Mouse (Mus musculus) CH12.LX (cell line): ENCODE results near the gene Stard10. TPM values are rescaled to one million over a fixed set of nuclear protein-coding genes. Genes with fewer than 3 reads are reported as not detected.

Experiments
- DNase-seq: peaks from one replicate; pipeline ENCODE4 v3.0.0-alpha.2; 2013; ENCODE audit errors: extremely low read depth
- H3K27ac ChIP-seq: 2 replicates; pipeline ENCODE4 v1.5.1; 2012; ENCODE audit warnings: low read depth, mild to moderate bottlenecking, control low read depth, moderate library complexity; ENCODE audit not compliant: insufficient read depth
- H3K27me3 ChIP-seq: replicated peaks from 2 replicates; pipeline ENCODE3; 2012; ENCODE audit warnings: inconsistent platforms
- H3K36me3 ChIP-seq, 2 experiments: replicated peaks in 1 of 2; 2 replicates each; pipeline versions ENCODE3 to v1.6.1; 2012; ENCODE audit warnings: inconsistent platforms in 1 of 2, low read length in 1 of 2, mild to moderate bottlenecking in 1 of 2, mixed read lengths in 1 of 2, moderate library complexity in 1 of 2; ENCODE audit not compliant: control insufficient read depth in 1 of 2, insufficient read depth in 1 of 2
- H3K4me1 ChIP-seq, 2 experiments: 2 replicates each; pipeline ENCODE4 v1.6.1; 2012; ENCODE audit warnings: inconsistent platforms in 1 of 2, moderate library complexity in 1 of 2; ENCODE audit not compliant: insufficient read depth in 2 of 2, control insufficient read depth in 1 of 2
- H3K4me2 ChIP-seq: 2 replicates; pipeline ENCODE4 v1.6.1; 2012; ENCODE audit warnings: low read depth, mild to moderate bottlenecking, control low read depth; ENCODE audit not compliant: poor library complexity, insufficient read depth, severe bottlenecking
- H3K4me3 ChIP-seq, 3 experiments: fragments of 150-350 bp in 1 of 3; sonication (generic) in 1 of 3; replicated peaks in 1 of 3; 2 replicates each; pipeline versions ENCODE3 to v1.5.1; 2011 to 2012; ENCODE audit warnings: low read depth in 2 of 3, low read length in 2 of 3, mild to moderate bottlenecking in 2 of 3, moderate library complexity in 2 of 3, control low read depth in 1 of 3, improper control_type of control experiment in 1 of 3, inconsistent platforms in 1 of 3, mixed read lengths in 1 of 3; ENCODE audit not compliant: poor library complexity in 1 of 3
- H3K79me2 ChIP-seq: replicated peaks from 2 replicates; pipeline ENCODE4 v1.6.1; 2012; ENCODE audit warnings: mild to moderate bottlenecking, moderate library complexity; ENCODE audit not compliant: control insufficient read depth, poor library complexity, insufficient read depth, severe bottlenecking; ENCODE audit errors: extremely low read depth
- H3K9ac ChIP-seq: 2 replicates; pipeline ENCODE4 v1.6.1; 2012; ENCODE audit warnings: low read depth, mild to moderate bottlenecking, control low read depth, moderate library complexity; ENCODE audit not compliant: insufficient read depth
- H3K9me3 ChIP-seq: replicated peaks from 2 replicates; pipeline ENCODE3; 2012; ENCODE audit warnings: low read length, inconsistent platforms, mixed read lengths
- BHLHE40 ChIP-seq: IDR thresholded peaks from 2 replicates; pipeline ENCODE4 v1.6.1; 2011; ENCODE audit warnings: mild to moderate bottlenecking, low read depth, low read length, improper control_type of control experiment
- CTCF ChIP-seq, 2 experiments: IDR thresholded peaks in 1 of 2; conservative IDR thresholded peaks in 1 of 2; 2 replicates each; pipeline ENCODE4 v1.5.1; 2011 to 2012; ENCODE audit warnings: low read depth in 2 of 2, low read length in 2 of 2, improper control_type of control experiment in 1 of 2, inconsistent platforms in 1 of 2, mild to moderate bottlenecking in 1 of 2, moderate library complexity in 1 of 2
- ETS1 ChIP-seq: conservative IDR thresholded peaks from 2 replicates; pipeline ENCODE4 v1.6.1; 2012; ENCODE audit warnings: low read depth, mild to moderate bottlenecking, inconsistent platforms, low read length, improper control_type of control experiment, moderate library complexity
- GABPA ChIP-seq: IDR thresholded peaks from 2 replicates; pipeline ENCODE4 v1.6.1; 2012; ENCODE audit warnings: low read depth, low read length, improper control_type of control experiment, inconsistent platforms; ENCODE audit not compliant: insufficient replicate concordance
- JUN ChIP-seq: IDR thresholded peaks from 2 replicates; pipeline ENCODE4 v1.6.1; 2011; ENCODE audit warnings: low read depth, mild to moderate bottlenecking, low read length, improper control_type of control experiment, moderate library complexity; ENCODE audit not compliant: insufficient read depth
- MAFK ChIP-seq: IDR thresholded peaks from 2 replicates; pipeline ENCODE4 v1.6.1; 2011; ENCODE audit warnings: low read length, improper control_type of control experiment; ENCODE audit not compliant: insufficient replicate concordance
- MAZ ChIP-seq: IDR thresholded peaks from 2 replicates; pipeline ENCODE4 v1.6.1; 2012; ENCODE audit warnings: low read depth, mild to moderate bottlenecking, inconsistent platforms, low read length, improper control_type of control experiment, moderate library complexity
- NELFE ChIP-seq: IDR thresholded peaks from 2 replicates; pipeline ENCODE4 v1.6.1; 2011; ENCODE audit warnings: low read depth, low read length, improper control_type of control experiment
- POLR2AphosphoS2 ChIP-seq: IDR thresholded peaks from 2 replicates; pipeline ENCODE4 v1.6.1; 2011; ENCODE audit warnings: low read depth, low read length, improper control_type of control experiment
- RAD21 ChIP-seq: IDR thresholded peaks from 2 replicates; pipeline ENCODE4 v1.6.1; 2011; ENCODE audit warnings: low read depth, mild to moderate bottlenecking, low read length, improper control_type of control experiment, moderate library complexity
- RCOR1 ChIP-seq: conservative IDR thresholded peaks from 2 replicates; pipeline ENCODE4 v1.6.1; 2012; ENCODE audit warnings: low read depth, mild to moderate bottlenecking, inconsistent platforms, low read length, improper control_type of control experiment
- SIN3A ChIP-seq: IDR thresholded peaks from 2 replicates; pipeline ENCODE4 v1.6.1; 2012; ENCODE audit warnings: low read length, improper control_type of control experiment, inconsistent platforms
- SMC3 ChIP-seq: IDR thresholded peaks from 2 replicates; pipeline ENCODE4 v1.6.1; 2011; ENCODE audit warnings: low read depth, low read length, improper control_type of control experiment
- TCF12 ChIP-seq: IDR thresholded peaks from 2 replicates; pipeline ENCODE4 v1.6.1; 2014; ENCODE audit warnings: low read depth, mild to moderate bottlenecking, inconsistent platforms, low read length, improper control_type of control experiment
- UBTF ChIP-seq: IDR thresholded peaks from 2 replicates; pipeline ENCODE4 v1.6.1; 2012; ENCODE audit warnings: low read depth, mild to moderate bottlenecking, inconsistent platforms, low read length, improper control_type of control experiment, moderate library complexity
- USF2 ChIP-seq: conservative IDR thresholded peaks from 2 replicates; pipeline ENCODE4 v1.6.1; 2011; ENCODE audit warnings: low read depth, low read length, improper control_type of control experiment
- ZKSCAN1 ChIP-seq: IDR thresholded peaks from 2 replicates; pipeline ENCODE4 v1.6.1; 2012; ENCODE audit warnings: low read depth, inconsistent platforms, low read length, improper control_type of control experiment, borderline replicate concordance
- dilution Hi-C: fragments of 300-500 bp; cut with MboI; formaldehyde crosslinking; loops from 2 replicates; pipeline ENCODE4 v1.14.3; 2020; ENCODE audit warnings: low sequenced_read_pairs; ENCODE audit not compliant: extremely low pct_unique_long_range_greater_than_20kb, extremely low pct_ligation_motif_present
- in situ Hi-C: fragments of 300-500 bp; cut with MboI; formaldehyde crosslinking; loops from 3 replicates; pipeline ENCODE4 v1.14.3; 2019; ENCODE audit warnings: low sequenced_read_pairs, low pct_ligation_motif_present, low pct_unique_long_range_greater_than_20kb, mixed read lengths
- polyA plus RNA-seq: library from polyadenylated mRNA; unstranded; fragments of >175 nt; gene quantifications from 2 replicates; pipeline ENCODE4 v1.2.1, GENCODE M21; 2012; ENCODE audit warnings: low read depth; ENCODE audit not compliant: insufficient read length
- total RNA-seq, 2 experiments: library from RNA; depleted of rRNA; stranded (reverse); fragments of 300-350 nt in 1 of 2; fragments of >200 nt in 1 of 2; gene quantifications; 2 replicates each; pipeline ENCODE4 v1.2.3; 2012 to 2014

The Stard10 gene
- total and polyA plus RNA-seq, 3 experiments, result 2.4 to 12.7 (median 6.7) TPM

GRCm38 (mm10) chr7:101363914-101364313, 47.0 kb downstream of the Stard10 start:
- TF ChIP-seq UBTF, result no peak
- peak; percentile 77 for TF ChIP-seq BHLHE40
- H3K27me3 ChIP-seq, result no peaks in the 10 kb centered on the region
- no peak overlapping the region for H3K4me3 ChIP-seq
- no peaks in the 10 kb centered on the region for H3K9me3 ChIP-seq
- in situ Hi-C loops, result no loop called here
- no peaks in the 10 kb centered on the region; the same call in 1 of the 2 replicates for H3K79me2 ChIP-seq
- H3K27ac ChIP-seq, result no peak overlapping the region
- peaks cover 0 to 11% of the 10 kb centered on the region in 2 experiments for H3K36me3 ChIP-seq
- peaks cover 40 to 94% of the 10 kb centered on the region in 2 experiments for H3K4me1 ChIP-seq
- dilution Hi-C loops, result no loop called here
- DNase-seq, result no peak
- H3K4me2 ChIP-seq, result no peak overlapping the region
- no peak overlapping the region for H3K9ac ChIP-seq

GRCm38 (mm10) chr7:101367901-101368852, 51.3 kb downstream of the Stard10 start:
- Histone ChIP-seq H3K4me3 (peak overlapping the region in 1 of 3 experiments; percentile 11), H3K27me3 (no peaks in the 10 kb centered on the region), H3K27ac (no peak overlapping the region), H3K4me2 (no peak overlapping the region), H3K36me3 (peaks cover 7 to 48% of the 10 kb centered on the region in 2 experiments), H3K79me2 (no peaks in the 10 kb centered on the region; the same call in 1 of the 2 replicates), H3K9ac (no peak overlapping the region), H3K4me1 (peaks cover 16 to 65% of the 10 kb centered on the region in 2 experiments), H3K9me3 (peaks cover 9% of the 10 kb centered on the region)
- DNase-seq, result peak; percentile 48
- in situ Hi-C loops, result no loop called here
- TF ChIP-seq SIN3A (no peak), POLR2AphosphoS2 (no peak), ZKSCAN1 (no peak), RCOR1 (no peak), ETS1 (no peak), GABPA (no peak), SMC3 (peak; percentile 22), USF2 (no peak), CTCF (conservative IDR thresholded peaks at IDR 0.05 in 1 of 2, IDR thresholded peaks at IDR 0.05 in 1 of 2; ENCODE audit: low read depth in 2 of 2, low read length in 2 of 2) (peak; percentile 27 to 65; a peak in 3 of 4 replicates), JUN (no peak), TCF12 (no peak), MAZ (no peak), NELFE (0 out of 2 replicates have a peak, but pooled peaks have one; percentile 32), MAFK (no peak), RAD21 (peak; percentile 22)
- TF ChIP-seq, all 38 proteins: peak for 4
- dilution Hi-C loops, result no loop called here
